Mouse (Mus musculus) adrenal gland, postnatal 10 days (tissue): ENCODE measurements around the gene Acoxl. TPM values are rescaled to one million over a fixed set of nuclear protein-coding genes. Genes with fewer than 3 reads are reported as not detected.
A peak's percentile ranks its signal among the peaks of the same experiment; 100 is the strongest.

Experiments
- DNase-seq: peaks from one replicate; pipeline ENCODE4 v3.0.0; 2021; ENCODE audit warnings: mixed read lengths
- long read RNA-seq, 2 experiments: library from polyadenylated mRNA; stranded (forward); transcript quantifications; one replicate each; pipeline ENCODE4 v2.0.0; 2021
- total RNA-seq, 2 experiments: library from RNA; stranded (reverse); gene quantifications; 2 replicates each; pipeline ENCODE4 v1.2.3; 2021

The Acoxl gene
- total RNA-seq = under 1 TPM; 0.18 to 0.45 TPM
- long read RNA-seq, experiment 1, partial matches to known transcripts = 0 of 3 reads
- long read RNA-seq, experiment 1, other reads (novel, unspliced or antisense) = 3 of 3 reads
- long read RNA-seq, experiment 2 = 0 reads

DNA sequence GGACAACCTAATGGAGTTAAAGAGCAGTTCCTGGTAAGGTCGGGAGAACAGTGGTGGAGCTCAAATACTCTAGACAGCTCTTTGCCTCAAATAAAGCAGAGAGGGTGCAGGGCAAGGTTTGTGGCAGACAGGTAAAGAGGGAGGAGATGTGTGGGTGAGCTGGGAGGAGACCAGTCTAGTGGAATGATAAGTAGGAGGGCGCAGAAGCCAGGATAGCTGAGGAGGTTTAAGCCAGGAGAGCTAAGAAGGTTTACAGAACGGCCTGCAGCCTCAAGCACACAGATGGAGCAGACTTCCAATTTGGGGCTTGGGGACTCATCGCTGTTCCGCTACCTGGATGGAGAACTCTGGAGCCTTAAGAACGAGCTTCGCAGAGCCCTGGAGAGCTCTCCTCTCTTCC lies at the start of gene Acoxl:
TSS of gene Acoxl (plus strand) at position 301 of the 400 bp plus-strand sequence.
- DNase-seq = no peak

- DNase-seq = no peak
Observed at GRCm38 (mm10) chr2:127789138-127789537, 49.5 kb upstream of the Acoxl start.

GRCm38 (mm10) chr2:127789651-127790270 lies 48.9 kb upstream of the Acoxl start:
- peak; percentile 20 for DNase-seq

DNA sequence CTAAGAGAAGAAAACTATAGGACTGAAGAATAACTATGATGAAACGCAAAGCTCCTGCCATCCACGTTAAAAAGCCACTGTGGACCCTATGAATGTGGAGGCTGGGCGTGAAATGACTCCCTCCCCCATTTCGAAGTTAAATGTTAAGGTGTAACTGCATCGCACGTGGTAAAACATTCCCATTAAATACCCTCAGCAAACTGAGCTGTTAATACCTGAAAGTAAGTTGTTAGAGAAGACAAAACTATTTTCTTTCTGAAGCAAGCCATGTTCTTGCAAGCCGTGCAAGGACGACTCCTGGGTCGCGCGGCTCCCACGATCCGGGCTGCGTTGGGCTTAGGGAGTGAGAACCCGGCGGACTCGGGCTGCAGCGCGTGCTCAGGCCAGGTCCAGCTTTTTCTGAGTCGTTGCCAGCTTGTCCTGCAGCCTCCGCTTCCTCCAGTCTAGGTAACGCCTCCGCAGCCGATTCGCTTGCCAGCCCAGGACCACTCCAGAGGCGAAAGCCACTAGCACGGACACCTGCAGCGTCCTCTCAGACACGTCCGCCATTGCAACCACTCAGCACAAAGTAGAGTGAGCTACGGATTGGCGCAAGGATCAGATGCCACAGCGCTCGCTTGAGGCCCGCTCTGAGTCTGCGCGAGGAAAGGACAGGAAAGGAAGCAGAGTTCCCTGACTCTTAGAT lies 46.6 kb upstream of the Acoxl start, which contains the start of gene Mtln:
TSS of gene Mtln (minus strand) at position 570 of the 685 bp plus-strand sequence.
- peak; percentile 93 for DNase-seq

DNA sequence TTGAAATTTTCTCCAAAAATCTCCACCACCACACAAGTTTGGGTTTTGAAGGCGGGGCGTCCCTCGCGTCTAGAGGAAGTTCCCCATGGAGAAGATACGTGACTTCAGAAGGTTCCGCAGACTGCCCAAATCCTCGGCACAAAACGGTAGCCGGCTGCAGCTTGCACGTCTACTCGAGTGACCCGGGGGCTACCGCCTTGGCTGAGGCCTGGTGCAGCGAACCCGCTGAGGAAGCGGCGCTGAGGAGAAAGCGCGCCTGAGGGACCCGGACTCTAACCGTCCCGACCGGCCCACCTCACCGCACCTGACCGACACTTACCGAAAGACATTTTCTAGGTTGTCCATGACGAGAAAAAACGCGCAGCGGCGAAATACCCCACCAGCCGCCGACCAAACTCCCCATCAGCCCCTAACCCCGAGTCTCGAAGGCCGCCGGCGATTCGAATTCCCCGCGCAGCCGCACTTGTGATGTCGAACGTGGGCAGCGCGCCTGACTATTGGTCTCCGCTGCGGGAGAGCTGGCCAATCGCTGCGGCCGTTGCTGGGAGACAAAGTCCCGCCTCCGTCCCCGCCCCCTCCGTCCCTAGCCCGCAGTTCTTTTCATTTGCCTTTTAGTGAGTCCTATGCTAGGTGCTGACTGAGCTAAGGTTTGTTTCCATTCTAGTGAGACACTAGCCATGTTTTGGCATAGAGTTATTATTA lies 7.1 kb upstream of the Acoxl start, which contains the start of gene Bub1:
TSS of gene Bub1 (minus strand) at position 465 of the 702 bp plus-strand sequence.
- peak; percentile 97 for DNase-seq

- DNase-seq = no peak
Observed at GRCm38 (mm10) chr2:127832103-127832832, 6.4 kb upstream of the Acoxl start.

DNA sequence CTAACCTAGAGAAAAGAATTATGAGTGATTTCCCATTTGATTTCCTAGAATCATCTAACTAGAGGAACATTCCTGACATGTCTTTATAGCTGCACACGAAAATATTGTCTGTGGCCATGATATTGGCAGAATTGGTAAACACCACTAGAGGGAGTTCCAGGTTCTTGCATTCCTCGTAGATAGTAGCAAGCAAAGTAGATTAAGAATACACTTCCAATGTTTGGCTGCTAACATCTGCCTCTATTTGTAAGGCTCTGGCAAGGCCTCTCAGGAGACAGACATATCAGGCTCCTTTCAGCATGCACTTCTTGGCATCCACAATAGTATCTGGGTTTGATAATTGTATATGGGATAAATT lies 5.9 kb upstream of the Acoxl start:
- no peak for DNase-seq

DNA sequence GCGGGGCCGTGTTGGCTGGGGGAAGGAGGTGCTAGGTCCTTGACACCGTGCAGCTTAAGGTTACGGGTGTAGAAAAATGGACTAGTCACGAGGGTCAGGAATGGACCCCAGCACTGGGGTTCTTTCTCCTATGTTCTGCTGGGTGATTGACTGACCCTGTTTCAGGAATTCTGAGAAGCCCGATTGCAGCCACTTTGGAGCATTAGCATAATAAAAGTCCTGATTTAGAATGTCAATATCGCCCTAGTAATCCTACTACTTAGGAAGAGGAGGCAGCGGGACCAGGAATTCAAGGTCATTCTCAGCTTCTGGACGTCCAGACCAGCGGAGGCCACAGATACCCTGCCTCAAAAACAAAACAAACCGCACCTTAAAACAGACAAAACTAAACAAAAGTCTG lies 749 bp downstream of the Acoxl start:
- DNase-seq = no peak

GRCm38 (mm10) chr2:127841402-127841801 lies 2.7 kb downstream of the Acoxl start:
- DNase-seq = no peak

GRCm38 (mm10) chr2:127842421-127842820 lies 3.7 kb downstream of the Acoxl start:
- DNase-seq = peak; percentile 51

GRCm38 (mm10) chr2:127845346-127845982 lies 6.8 kb downstream of the Acoxl start:
- DNase-seq = peak; percentile 30

- no peak for DNase-seq
Observed at GRCm38 (mm10) chr2:127846008-127846407, 7.3 kb downstream of the Acoxl start.

GRCm38 (mm10) chr2:127846571-127846970 lies 7.9 kb downstream of the Acoxl start:
- DNase-seq = no peak

GRCm38 (mm10) chr2:127850371-127850770 lies 11.7 kb downstream of the Acoxl start:
- no peak for DNase-seq

GRCm38 (mm10) chr2:127854332-127854991 lies 15.8 kb downstream of the Acoxl start:
- peak; percentile 81 for DNase-seq

- DNase-seq = no peak
Observed at GRCm38 (mm10) chr2:127864381-127864780, 25.7 kb downstream of the Acoxl start.

DNA sequence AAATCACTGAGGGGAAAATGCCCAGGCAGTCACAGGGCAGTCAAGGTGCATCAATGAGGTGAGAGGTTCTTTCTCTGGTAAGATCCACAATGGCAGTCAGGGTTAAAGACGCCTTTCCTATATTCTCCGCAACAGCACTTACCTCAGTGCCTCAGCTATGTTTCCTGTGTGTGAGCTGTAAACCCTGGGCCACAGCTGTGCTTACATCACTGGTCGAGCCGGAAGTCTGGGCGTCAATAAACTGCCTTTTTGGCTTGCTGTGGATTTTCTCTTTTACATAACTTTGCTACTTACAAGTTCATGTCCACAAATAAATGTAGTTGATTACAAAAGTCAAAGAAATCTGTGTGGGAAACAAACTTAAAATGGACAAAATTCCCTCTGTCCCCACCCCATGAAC lies 42.4 kb downstream of the Acoxl start:
- no peak for DNase-seq

GRCm38 (mm10) chr2:127889432-127889831 lies 50.8 kb downstream of the Acoxl start:
- DNase-seq = peak; percentile 93

- no peak for DNase-seq
Observed at GRCm38 (mm10) chr2:127889979-127890378, 51.3 kb downstream of the Acoxl start.

DNA sequence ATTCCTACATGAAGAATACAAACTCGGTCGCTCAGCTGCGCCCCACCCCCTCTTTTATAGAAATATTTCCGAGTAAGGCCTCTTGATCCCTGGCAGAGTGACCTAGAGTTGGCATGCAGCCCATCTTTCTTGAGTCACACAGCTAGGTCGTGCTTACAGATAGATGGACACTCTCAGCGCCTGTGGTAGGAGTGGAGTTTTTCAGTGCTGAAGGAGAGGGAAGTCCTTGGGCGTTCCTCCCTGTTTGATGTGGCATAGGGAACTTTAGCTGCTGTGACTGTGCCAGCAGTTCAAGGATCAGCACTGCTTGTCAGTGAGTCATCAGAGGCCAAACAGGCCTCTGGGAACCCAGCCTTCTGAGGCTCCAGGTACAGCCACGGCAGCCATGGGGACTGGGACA lies 51.9 kb downstream of the Acoxl start:
- DNase-seq = peak; percentile 86

DNA sequence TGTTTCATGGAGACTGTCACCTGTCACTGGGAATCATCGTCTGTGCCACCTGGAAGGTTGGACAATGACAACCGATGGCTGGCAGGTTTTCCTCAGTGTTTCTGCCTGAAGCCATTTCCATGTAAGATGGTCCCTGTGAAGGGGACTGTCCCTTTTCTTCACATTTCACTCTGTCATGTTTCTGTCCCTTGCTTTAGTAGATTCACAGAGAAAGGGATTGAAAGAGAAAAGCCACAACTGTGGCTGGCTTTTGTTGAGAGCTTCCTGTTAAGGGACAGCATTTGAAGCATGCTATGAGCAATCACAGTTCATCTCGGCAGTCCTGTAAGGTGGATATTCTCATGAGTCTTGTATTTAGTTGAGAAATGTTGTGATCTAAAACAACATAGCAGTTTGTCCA lies 52.4 kb downstream of the Acoxl start:
- DNase-seq = no peak
